ENCODE assay signal across 9 mouse cellular contexts in the genomic region with DNA sequence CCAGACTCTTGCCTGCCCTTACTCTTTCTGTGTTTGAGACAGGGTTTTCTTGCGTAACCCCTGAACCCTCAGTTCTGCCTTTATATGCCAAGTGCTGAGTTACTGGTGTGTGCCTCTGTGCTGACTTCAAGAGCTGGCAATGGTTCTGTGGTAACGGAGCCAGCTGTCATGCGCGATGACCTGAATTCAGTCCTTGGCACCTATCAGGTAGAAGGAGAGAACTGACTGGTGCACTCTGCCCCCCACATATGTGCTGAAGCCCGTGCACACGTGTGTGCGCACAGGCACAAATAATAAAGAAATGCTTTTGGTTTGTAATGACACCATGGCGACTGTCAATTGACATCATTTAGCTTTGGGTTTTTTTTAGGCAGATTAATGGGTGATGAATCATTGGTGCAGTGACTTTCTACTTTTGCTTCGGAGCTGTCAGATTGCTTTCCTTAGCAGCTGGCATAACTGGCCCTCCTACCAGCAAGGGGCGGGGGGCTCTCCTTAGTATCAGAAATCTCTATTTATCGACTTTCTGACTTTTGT. TPM values are rescaled to one million over a fixed set of nuclear protein-coding genes. Genes with fewer than 3 reads are reported as not detected.
DNase-seq lines count a peak whose midpoint lies in the region; ATAC-seq lines count a peak whose summit lies in the region.
"Had no signal": no experiment of that assay in that cellular context is flagged by ENCODE, and none has a peak within 500 bp of the region (broad histone marks: within the 10 kb centered on the region; RNA-seq: fewer than 3 reads in every experiment).

No protein-coding gene starts in this region.

- 91% methylated on average over 11 of the region's 11 CpGs for WGBS in forebrain, embryonic 12.5 days

- H3K4me1 ChIP-seq in forebrain, embryonic 12.5 days: peaks cover 60% of the 10 kb centered on the region

- no peaks in the 10 kb centered on the region for H3K36me3 ChIP-seq in forebrain, embryonic 12.5 days (replicated peaks)
- H3K36me3 ChIP-seq: liver, embryonic 15.5 days had no signal

- ATAC-seq in megakaryocyte, adult 5-6 weeks (ENCODE audit: poor library complexity, severe bottlenecking): no peak
- ATAC-seq in forebrain, embryonic 12.5 days (ENCODE audit: low FRiP score): no peak
- ATAC-seq: intestine, embryonic 16.5 days had no signal

- DNase-seq in lung, adult 18-20 months: peak; percentile 44 to 48
- DNase-seq in lung, postnatal 10 days: no peak
- DNase-seq in adrenal gland, adult 8-10 months: peak; percentile 68
- peak; percentile 79 to 86 for DNase-seq in cerebellum, postnatal 14 days
- peak; percentile 49 for DNase-seq in heart, postnatal 25 days (ENCODE audit: low spot score)

- no peak overlapping the region for H3K4me2 ChIP-seq in forebrain, embryonic 12.5 days
- H3K4me2 ChIP-seq: liver, embryonic 15.5 days had no signal

- no peak overlapping the region for H3K9ac ChIP-seq in forebrain, embryonic 12.5 days
- H3K9ac ChIP-seq: liver, embryonic 15.5 days had no signal

- H3K4me3 ChIP-seq in forebrain, embryonic 12.5 days (replicated peaks): no peak overlapping the region
- H3K4me3 ChIP-seq: liver, embryonic 15.5 days had no signal

- no peaks in the 10 kb centered on the region for H3K9me3 ChIP-seq in forebrain, embryonic 12.5 days
- H3K9me3 ChIP-seq: liver, embryonic 15.5 days had no signal

- no peaks in the 10 kb centered on the region for H3K27me3 ChIP-seq in forebrain, embryonic 12.5 days

- intact Hi-C loops in heart, postnatal 25 days (cut with DNase I): no loop called here

- H3K27ac ChIP-seq in forebrain, embryonic 12.5 days: no peak overlapping the region
- H3K27ac ChIP-seq: liver, embryonic 15.5 days had no signal

RNA-seq across cellular contexts. Expression of gene Itsn1, which starts 38.2 kb away (rescaled TPM):
- total RNA-seq in adrenal gland, adult 8-10 months (2022): 10 to 100 TPM; 43.3 to 68.5 (median 55.7) TPM
- total RNA-seq in heart, postnatal 25 days (2021): 10 to 100 TPM; 40.8 to 56.7 TPM
- 12.0 and 15.6 TPM in 2 replicates for total RNA-seq in megakaryocyte, adult 5-6 weeks (2015)
- 12.5 and 24.2 TPM in 2 replicates for total RNA-seq in megakaryocyte, adult 5-6 weeks (2017)
- polyA plus RNA-seq in forebrain, embryonic 12.5 days (2016; fragmentation: Nextera tagmentation; extraction: Ambion mirVana): 65.4 and 71.4 TPM in 2 replicates

RNA-seq across cellular contexts. Expression of gene Cryzl1, which starts 38.5 kb away (rescaled TPM):
- total RNA-seq in adrenal gland, adult 8-10 months (2022): 10 to 100 TPM; 49.9 to 75.8 (median 63.0) TPM
- total RNA-seq in heart, postnatal 25 days (2021): 10 to 100 TPM; 22.7 to 24.7 TPM
- total RNA-seq in megakaryocyte, adult 5-6 weeks (2015): 61.0 and 73.7 TPM in 2 replicates
- 66.0 and 69.4 TPM in 2 replicates for total RNA-seq in megakaryocyte, adult 5-6 weeks (2017)
- 76.7 and 79.5 TPM in 2 replicates for polyA plus RNA-seq in forebrain, embryonic 12.5 days (2016; fragmentation: Nextera tagmentation; extraction: Ambion mirVana)
